Mouse (Mus musculus): Measurements from ENCODE around the gene Mpz.

DNA sequence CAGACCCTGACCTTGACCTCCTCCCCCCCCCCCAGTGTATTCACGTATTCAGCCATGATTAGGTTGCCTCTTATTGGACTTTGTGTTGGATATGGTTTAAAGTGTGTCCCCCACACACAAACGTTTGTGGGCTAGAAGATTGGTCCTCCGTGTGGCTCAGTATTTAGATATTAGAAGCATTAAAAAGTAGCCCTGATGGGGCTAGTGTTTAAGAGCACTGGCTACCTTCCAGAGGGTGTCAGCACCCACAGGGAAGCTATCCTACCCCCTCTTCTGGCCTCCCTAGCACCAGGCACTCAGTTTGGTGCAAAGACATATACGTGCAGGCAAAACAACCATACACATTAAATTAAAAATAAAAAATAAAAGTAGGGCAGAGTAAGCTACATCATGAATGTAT, 37.5 kb upstream of the Mpz start:
- no peak for TF ChIP-seq POLR2A (IDR thresholded peaks at IDR 0.05; ENCODE audit: borderline replicate concordance, low read depth, low read length)
- no peak for TF ChIP-seq CTCF (IDR thresholded peaks at IDR 0.05; ENCODE audit: low read depth, low read length)

Measured in bone marrow macrophage, adult 2 months (primary cell).